Mouse (Mus musculus): ENCODE data around the gene Chrm5. TPM values are rescaled to one million over a fixed set of nuclear protein-coding genes. Genes with fewer than 3 reads are reported as not detected.

The Chrm5 gene
- total and polyA plus RNA-seq, 2 experiments from 2014 or later, result 1.5 to 2.8 TPM

GRCm38 (mm10) chr2:112482533-112483333, 2.2 kb upstream of the Chrm5 start:
- no peak for DNase-seq (ENCODE audit: low spot score)
- no peak overlapping the region for H3K9ac ChIP-seq (replicated peaks; ENCODE audit: low read length)
- H3K4me1 ChIP-seq (ENCODE audit: insufficient read depth, low read length), result no peaks in the 10 kb centered on the region
- H3K27me3 ChIP-seq (ENCODE audit: insufficient read depth, low read length), result no peaks in the 10 kb centered on the region
- H3K9me3 ChIP-seq (ENCODE audit: low read length), result no peaks in the 10 kb centered on the region
- no peak overlapping the region for H3K27ac ChIP-seq
- WGBS, result 74% methylated on average over 5 of the region's 5 CpGs
- H3K4me3 ChIP-seq (ENCODE audit: low read length), result no peak overlapping the region
- no peaks in the 10 kb centered on the region for H3K36me3 ChIP-seq (ENCODE audit: insufficient read depth, low read length)
- H3K4me2 ChIP-seq (ENCODE audit: low read depth, low read length), result no peak overlapping the region
- no peak for TF ChIP-seq CTCF (IDR thresholded peaks at IDR 0.05; ENCODE audit: low read depth)
- ATAC-seq, result no peak

GRCm38 (mm10) chr2:112481564-112481963, 995 bp upstream of the Chrm5 start:
- H3K27me3 ChIP-seq (ENCODE audit: insufficient read depth, low read length), result no peaks in the 10 kb centered on the region
- TF ChIP-seq CTCF (IDR thresholded peaks at IDR 0.05; ENCODE audit: low read depth), result peak; percentile 67
- no peak overlapping the region for H3K27ac ChIP-seq
- DNase-seq (ENCODE audit: low spot score), result peak; percentile 80
- no peaks in the 10 kb centered on the region for H3K9me3 ChIP-seq (ENCODE audit: low read length)
- H3K4me3 ChIP-seq (ENCODE audit: low read length), result no peak overlapping the region
- 0% methylated on average over 2 of the region's 2 CpGs for WGBS
- no peak overlapping the region for H3K4me2 ChIP-seq (ENCODE audit: low read depth, low read length)
- no peaks in the 10 kb centered on the region for H3K4me1 ChIP-seq (ENCODE audit: insufficient read depth, low read length)
- no peaks in the 10 kb centered on the region for H3K36me3 ChIP-seq (ENCODE audit: insufficient read depth, low read length)
- peak; percentile 77 for ATAC-seq
- H3K9ac ChIP-seq (replicated peaks; ENCODE audit: low read length), result no peak overlapping the region

GRCm38 (mm10) chr2:112476554-112476953, 4.0 kb downstream of the Chrm5 start:
- Histone ChIP-seq H3K4me3 (ENCODE audit: low read length) (no peak overlapping the region), H3K4me2 (ENCODE audit: low read depth, low read length) (no peak overlapping the region), H3K36me3 (ENCODE audit: insufficient read depth, low read length) (peaks cover 6% of the 10 kb centered on the region; the same call in 1 of the 2 replicates), H3K9me3 (ENCODE audit: low read length) (no peaks in the 10 kb centered on the region), H3K9ac (replicated peaks; ENCODE audit: low read length) (no peak overlapping the region), H3K27me3 (ENCODE audit: insufficient read depth, low read length) (no peaks in the 10 kb centered on the region), H3K4me1 (ENCODE audit: insufficient read depth, low read length) (no peaks in the 10 kb centered on the region), H3K27ac (no peak overlapping the region)
- DNase-seq (ENCODE audit: low spot score), result no peak
- no peak for ATAC-seq
- 81% methylated on average over 6 of the region's 6 CpGs for WGBS
- TF ChIP-seq CTCF (IDR thresholded peaks at IDR 0.05; ENCODE audit: low read depth), result no peak

GRCm38 (mm10) chr2:112474997-112475724, 5.4 kb downstream of the Chrm5 start:
- Histone ChIP-seq H3K4me1 (ENCODE audit: insufficient read depth, low read length) (no peaks in the 10 kb centered on the region), H3K9ac (replicated peaks; ENCODE audit: low read length) (no peak overlapping the region), H3K4me2 (ENCODE audit: low read depth, low read length) (no peak overlapping the region), H3K4me3 (ENCODE audit: low read length) (no peak overlapping the region), H3K36me3 (ENCODE audit: insufficient read depth, low read length) (peaks cover 6% of the 10 kb centered on the region; the same call in 1 of the 2 replicates), H3K27ac (no peak overlapping the region), H3K9me3 (ENCODE audit: low read length) (no peaks in the 10 kb centered on the region), H3K27me3 (ENCODE audit: insufficient read depth, low read length) (no peaks in the 10 kb centered on the region)
- DNase-seq (ENCODE audit: low spot score), result no peak
- 80% methylated on average over 5 of the region's 5 CpGs for WGBS
- no peak for TF ChIP-seq CTCF (IDR thresholded peaks at IDR 0.05; ENCODE audit: low read depth)
- no peak for ATAC-seq

- no peak overlapping the region for H3K27ac ChIP-seq
- H3K4me1 ChIP-seq (ENCODE audit: insufficient read depth, low read length), result no peaks in the 10 kb centered on the region
- H3K27me3 ChIP-seq (ENCODE audit: insufficient read depth, low read length), result no peaks in the 10 kb centered on the region
- DNase-seq (ENCODE audit: low spot score), result no peak
- H3K4me3 ChIP-seq (ENCODE audit: low read length), result no peak overlapping the region
- no peak overlapping the region for H3K4me2 ChIP-seq (ENCODE audit: low read depth, low read length)
- H3K9me3 ChIP-seq (ENCODE audit: low read length), result no peaks in the 10 kb centered on the region
- 85% methylated on average over 2 of the region's 2 CpGs for WGBS
- no peak for TF ChIP-seq CTCF (IDR thresholded peaks at IDR 0.05; ENCODE audit: low read depth)
- H3K36me3 ChIP-seq (ENCODE audit: insufficient read depth, low read length), result peaks cover 14% of the 10 kb centered on the region
- ATAC-seq, result no peak
- H3K9ac ChIP-seq (replicated peaks; ENCODE audit: low read length), result no peak overlapping the region
These were observed 8.5 kb downstream of the Chrm5 start for GRCm38 (mm10) chr2:112472076-112472475.

GRCm38 (mm10) chr2:112470961-112471381, 9.6 kb downstream of the Chrm5 start:
- H3K4me3 ChIP-seq (ENCODE audit: low read length), result no peak overlapping the region
- TF ChIP-seq CTCF (IDR thresholded peaks at IDR 0.05; ENCODE audit: low read depth), result no peak
- no peak for ATAC-seq
- H3K4me2 ChIP-seq (ENCODE audit: low read depth, low read length), result no peak overlapping the region
- H3K36me3 ChIP-seq (ENCODE audit: insufficient read depth, low read length), result peaks cover 19% of the 10 kb centered on the region
- no peak overlapping the region for H3K9ac ChIP-seq (replicated peaks; ENCODE audit: low read length)
- peak; percentile 9 for DNase-seq (ENCODE audit: low spot score)
- no peaks in the 10 kb centered on the region for H3K4me1 ChIP-seq (ENCODE audit: insufficient read depth, low read length)
- H3K9me3 ChIP-seq (ENCODE audit: low read length), result no peaks in the 10 kb centered on the region
- WGBS, result 69% methylated on average over 5 of the region's 5 CpGs
- no peak overlapping the region for H3K27ac ChIP-seq
- no peaks in the 10 kb centered on the region for H3K27me3 ChIP-seq (ENCODE audit: insufficient read depth, low read length)

All from hindbrain, postnatal 0 days (tissue).